Mouse (Mus musculus) hematopoietic stem cell, adult 5-6 weeks (primary cell): ENCODE data around the gene Trim34b. TPM values are rescaled to one million over a fixed set of nuclear protein-coding genes. Genes with fewer than 3 reads are reported as not detected.

Source experiments
- total RNA-seq: library from RNA; stranded (forward); fragments of 172-1452, 232-1000 nt; gene quantifications from 2 replicates; pipeline ENCODE4 v1.2.3, GENCODE M21; 2017

The Trim34b gene
- total RNA-seq, 1 experiment from 2014 or later, result 1.0 TPM

Other genes with a start within 250 kb of the Trim34b start
- not detected in 2 replicates for gene Olfr645, start 244.0 kb upstream of the Trim34b start, total RNA-seq
- gene Olfr646, start 224.6 kb upstream of the Trim34b start, total RNA-seq, result 0.38 TPM in 1 of 2 replicates, not detected in the other
- 0.25 TPM in 1 of 2 replicates, not detected in the other for gene Ubqln5, start 199.6 kb upstream of the Trim34b start, total RNA-seq
- not detected in 2 replicates for gene Olfr643, start 192.1 kb upstream of the Trim34b start, total RNA-seq
- gene Ubqln3, start 186.2 kb upstream of the Trim34b start, total RNA-seq, result 0.13 and 0.30 TPM in 2 replicates
- gene Ubqlnl, start 178.9 kb upstream of the Trim34b start, total RNA-seq, result 0.05 TPM in 1 of 2 replicates, not detected in the other
- gene Olfm5, start 164.6 kb upstream of the Trim34b start, total RNA-seq, result 2.5 TPM in 1 of 2 replicates, not detected in the other
- gene Olfr648, start 146.1 kb upstream of the Trim34b start, total RNA-seq, result not detected in 2 replicates
- gene Olfr649, start 133.5 kb upstream of the Trim34b start, total RNA-seq, result not detected in 2 replicates
- gene Trim6, start 110.7 kb upstream of the Trim34b start, total RNA-seq, result 9.3 and 16.7 TPM in 2 replicates
- 49.1 and 62.5 TPM in 2 replicates for gene Trim34a, start 85.0 kb upstream of the Trim34b start, total RNA-seq
- gene Trim5, start 41.4 kb upstream of the Trim34b start, total RNA-seq, result 13.5 and 21.6 TPM in 2 replicates
- 124 and 139 TPM in 2 replicates for gene Trim12a, start 14.0 kb upstream of the Trim34b start, total RNA-seq
- gene Trim12c, start 23.9 kb downstream of the Trim34b start, total RNA-seq, result 48.6 and 57.0 TPM in 2 replicates
- gene Trim30b, start 40.4 kb downstream of the Trim34b start, total RNA-seq, result 9.2 and 19.9 TPM in 2 replicates
- 2.8 and 5.3 TPM in 2 replicates for gene Trim30c, start 71.4 kb downstream of the Trim34b start, total RNA-seq
- gene Trim30a, start 135.7 kb downstream of the Trim34b start, total RNA-seq, result 57.1 and 71.2 TPM in 2 replicates
- gene Trim30d, start 178.4 kb downstream of the Trim34b start, total RNA-seq, result 30.3 and 43.8 TPM in 2 replicates
- not detected in 2 replicates for gene Olfr651, start 220.7 kb downstream of the Trim34b start, total RNA-seq
- gene Olfr652, start 231.4 kb downstream of the Trim34b start, total RNA-seq, result not detected in 2 replicates
- not detected in 2 replicates for gene Olfr653, start 247.8 kb downstream of the Trim34b start, total RNA-seq